Mouse (Mus musculus): ENCODE measurements around the gene Immp2l.

GRCm38 (mm10) chr12:41724585-41724984 lies 700.7 kb downstream of the Immp2l start:
- TF ChIP-seq HCFC1 (IDR thresholded peaks at IDR 0.05; ENCODE audit: borderline replicate concordance, insufficient read depth, low read length), result no peak
- no peak for TF ChIP-seq MAFK (IDR thresholded peaks at IDR 0.05; ENCODE audit: insufficient read depth, low read depth, low read length)
- TF ChIP-seq CHD2 (IDR thresholded peaks at IDR 0.05; ENCODE audit: low read depth, low read length), result no peak
- TF ChIP-seq ZNF384 (IDR thresholded peaks at IDR 0.05; ENCODE audit: low read depth, low read length), result no peak

Measured in ES-E14 (cell line).